Mouse (Mus musculus) midbrain, embryonic 13.5 days (tissue): ENCODE measurements at regions not wholly inside any gene's neighbourhood (a gene's known extent, or its start where the extent isn't known, plus 50 kb on each side); places are given as distances from the start of the nearest gene placed in this dataset.
A peak's percentile ranks its signal among the peaks of the same experiment; 100 is the strongest.

Experiments
- ATAC-seq: fragments of 200-750 bp; cut with Nextera tagmentation; 2 replicates; pipeline ENCODE4 v1.8.0; 2017; ENCODE audit warnings: mild to moderate bottlenecking, moderate TSS enrichment, moderate library complexity
- H3K27ac ChIP-seq: fragments of 300-500 bp; sonication (generic); 2 replicates; pipeline ENCODE4 v1.5.1; 2015; ENCODE audit warnings: inconsistent platforms, mild to moderate bottlenecking, moderate library complexity
- H3K27me3 ChIP-seq: fragments of 300-500 bp; sonication (generic); 2 replicates; pipeline ENCODE4 v1.6.1; 2015; ENCODE audit warnings: mild to moderate bottlenecking, inconsistent platforms
- H3K36me3 ChIP-seq: fragments of 300-500 bp; sonication (generic); 2 replicates; pipeline ENCODE4 v1.6.1; 2015; ENCODE audit warnings: mild to moderate bottlenecking, inconsistent platforms
- H3K4me1 ChIP-seq: fragments of 300-500 bp; sonication (generic); replicated peaks from 2 replicates; pipeline ENCODE4 v1.6.1; 2015; ENCODE audit warnings: inconsistent platforms
- H3K4me2 ChIP-seq: fragments of 300-500 bp; sonication (generic); replicated peaks from 2 replicates; pipeline ENCODE4 v1.6.1; 2015; ENCODE audit warnings: moderate library complexity, mild to moderate bottlenecking, inconsistent platforms
- H3K4me3 ChIP-seq: fragments of 300-500 bp; sonication (generic); replicated peaks from 2 replicates; pipeline ENCODE4 v1.5.1; 2015; ENCODE audit warnings: mild to moderate bottlenecking, inconsistent platforms
- H3K9ac ChIP-seq: fragments of 300-500 bp; sonication (generic); replicated peaks from 2 replicates; pipeline ENCODE4 v1.6.1; 2015; ENCODE audit warnings: mild to moderate bottlenecking, inconsistent platforms
- H3K9me3 ChIP-seq: fragments of 300-500 bp; sonication (generic); 2 replicates; pipeline ENCODE4 v1.6.1; 2016; ENCODE audit warnings: mild to moderate bottlenecking, inconsistent platforms
- WGBS: fragments of 180-500 bp; shearing (Covaris S2); methylation state at CpG from one replicate; pipeline ENCODE4 v1.1.7; 2015; 5-methylcytosine and 5-hydroxymethylcytosine counted together

- 86% methylated on average over 8 of the region's 8 CpGs for WGBS
- no peaks in the 10 kb centered on the region for H3K4me1 ChIP-seq
- H3K36me3 ChIP-seq = no peaks in the 10 kb centered on the region
- H3K4me3 ChIP-seq = no peak overlapping the region
- H3K27me3 ChIP-seq = no peaks in the 10 kb centered on the region
- no peaks in the 10 kb centered on the region for H3K9me3 ChIP-seq
- H3K27ac ChIP-seq = no peak overlapping the region
- no peak for ATAC-seq
- H3K4me2 ChIP-seq = no peak overlapping the region
- no peak overlapping the region for H3K9ac ChIP-seq
These were observed 117.9 kb upstream of the Tas2r134 start for GRCm38 (mm10) chr2:51509220-51510011.

- no peaks in the 10 kb centered on the region for H3K36me3 ChIP-seq
- H3K27ac ChIP-seq = no peak overlapping the region
- H3K4me1 ChIP-seq = no peaks in the 10 kb centered on the region
- H3K4me2 ChIP-seq = no peak overlapping the region
- no peaks in the 10 kb centered on the region for H3K9me3 ChIP-seq
- 98% methylated on average over 2 of the region's 2 CpGs for WGBS
- ATAC-seq = no peak
- no peak overlapping the region for H3K9ac ChIP-seq
- no peaks in the 10 kb centered on the region for H3K27me3 ChIP-seq
- no peak overlapping the region for H3K4me3 ChIP-seq
These were observed 129.4 kb upstream of the Tas2r134 start for GRCm38 (mm10) chr2:51497896-51498295.

GRCm38 (mm10) chr2:51473753-51474152, 153.6 kb upstream of the Tas2r134 start:
- Histone ChIP-seq H3K36me3 (no peaks in the 10 kb centered on the region), H3K27me3 (no peaks in the 10 kb centered on the region), H3K4me2 (no peak overlapping the region), H3K4me1 (no peaks in the 10 kb centered on the region), H3K9ac (no peak overlapping the region), H3K27ac (no peak overlapping the region), H3K9me3 (no peaks in the 10 kb centered on the region), H3K4me3 (no peak overlapping the region)
- WGBS = 75% methylated on average over 2 of the region's 2 CpGs
- ATAC-seq = no peak

- WGBS = 69% methylated on average over 7 of the region's 7 CpGs
- peak overlapping the region; percentile 22; the same call in 1 of the 2 replicates for H3K27ac ChIP-seq
- H3K4me1 ChIP-seq = no peaks in the 10 kb centered on the region
- no peaks in the 10 kb centered on the region for H3K36me3 ChIP-seq
- no peaks in the 10 kb centered on the region for H3K27me3 ChIP-seq
- H3K9ac ChIP-seq = no peak overlapping the region
- no peak overlapping the region for H3K4me3 ChIP-seq
- H3K9me3 ChIP-seq = no peaks in the 10 kb centered on the region
- H3K4me2 ChIP-seq = no peak overlapping the region
- no peak for ATAC-seq
These were observed 160.2 kb upstream of the Tas2r134 start for GRCm38 (mm10) chr2:51467027-51467694.

GRCm38 (mm10) chr2:51466003-51466402, 161.3 kb upstream of the Tas2r134 start:
- no peak overlapping the region for H3K4me3 ChIP-seq
- WGBS = 95% methylated on average over 7 of the region's 7 CpGs
- no peaks in the 10 kb centered on the region for H3K4me1 ChIP-seq
- ATAC-seq = no peak
- no peaks in the 10 kb centered on the region for H3K27me3 ChIP-seq
- no peak overlapping the region for H3K9ac ChIP-seq
- no peaks in the 10 kb centered on the region for H3K9me3 ChIP-seq
- no peak overlapping the region for H3K4me2 ChIP-seq
- H3K27ac ChIP-seq = no peak overlapping the region
- no peaks in the 10 kb centered on the region for H3K36me3 ChIP-seq

- 85% methylated on average over 7 of the region's 7 CpGs for WGBS
- ATAC-seq = no peak
- H3K4me1 ChIP-seq = no peaks in the 10 kb centered on the region
- no peak overlapping the region for H3K4me3 ChIP-seq
- H3K27ac ChIP-seq = no peak overlapping the region
- no peak overlapping the region for H3K4me2 ChIP-seq
- H3K27me3 ChIP-seq = no peaks in the 10 kb centered on the region
- no peaks in the 10 kb centered on the region for H3K36me3 ChIP-seq
- H3K9ac ChIP-seq = no peak overlapping the region
- H3K9me3 ChIP-seq = no peaks in the 10 kb centered on the region
These were observed 161.7 kb upstream of the Tas2r134 start for GRCm38 (mm10) chr2:51465576-51465975.

- H3K9ac ChIP-seq = no peak overlapping the region
- 89% methylated on average over 2 of the region's 2 CpGs for WGBS
These were observed 163.0 kb upstream of the Tas2r134 start for GRCm38 (mm10) chr2:51464356-51464755.

GRCm38 (mm10) chr2:51460896-51461295, 166.4 kb upstream of the Tas2r134 start:
- Histone ChIP-seq H3K4me1 (no peaks in the 10 kb centered on the region), H3K9me3 (no peaks in the 10 kb centered on the region), H3K27me3 (no peaks in the 10 kb centered on the region), H3K4me2 (no peak overlapping the region), H3K4me3 (no peak overlapping the region), H3K27ac (no peak overlapping the region), H3K36me3 (no peaks in the 10 kb centered on the region), H3K9ac (no peak overlapping the region)
- no peak for ATAC-seq
- WGBS = 77% methylated on average over 2 of the region's 2 CpGs

More at GRCm38 (mm10) chr2:51464356-51464755, 163.0 kb upstream of the Tas2r134 start:
- Histone ChIP-seq H3K27ac (no peak overlapping the region), H3K9me3 (no peaks in the 10 kb centered on the region), H3K4me3 (no peak overlapping the region), H3K27me3 (no peaks in the 10 kb centered on the region), H3K36me3 (no peaks in the 10 kb centered on the region), H3K4me1 (no peaks in the 10 kb centered on the region), H3K4me2 (no peak overlapping the region)
- no peak for ATAC-seq

GRCm38 (mm10) chr2:51459486-51459885, 167.8 kb upstream of the Tas2r134 start:
- H3K9ac ChIP-seq = no peak overlapping the region
- H3K9me3 ChIP-seq = no peaks in the 10 kb centered on the region
- H3K27ac ChIP-seq = no peak overlapping the region
- 81% methylated on average over 2 of the region's 2 CpGs for WGBS
- H3K36me3 ChIP-seq = no peaks in the 10 kb centered on the region
- no peak overlapping the region for H3K4me2 ChIP-seq
- no peak overlapping the region for H3K4me3 ChIP-seq
- no peaks in the 10 kb centered on the region for H3K27me3 ChIP-seq
- H3K4me1 ChIP-seq = no peaks in the 10 kb centered on the region
- no peak for ATAC-seq

GRCm38 (mm10) chr2:51457717-51458116, 169.6 kb upstream of the Tas2r134 start:
- Histone ChIP-seq H3K4me1 (no peaks in the 10 kb centered on the region), H3K36me3 (no peaks in the 10 kb centered on the region), H3K9me3 (no peaks in the 10 kb centered on the region), H3K4me2 (no peak overlapping the region), H3K27me3 (no peaks in the 10 kb centered on the region), H3K27ac (no peak overlapping the region), H3K4me3 (no peak overlapping the region), H3K9ac (no peak overlapping the region)
- WGBS = 86% methylated on average over 2 of the region's 2 CpGs
- no peak for ATAC-seq

GRCm38 (mm10) chr2:51452816-51453215, 174.5 kb upstream of the Tas2r134 start:
- H3K9ac ChIP-seq = no peak overlapping the region
- no peaks in the 10 kb centered on the region for H3K27me3 ChIP-seq
- WGBS = 93% methylated on average over 7 of the region's 7 CpGs
- no peak for ATAC-seq
- no peaks in the 10 kb centered on the region for H3K9me3 ChIP-seq
- H3K36me3 ChIP-seq = no peaks in the 10 kb centered on the region
- no peak overlapping the region for H3K4me2 ChIP-seq
- H3K4me3 ChIP-seq = no peak overlapping the region
- no peaks in the 10 kb centered on the region for H3K4me1 ChIP-seq
- H3K27ac ChIP-seq = no peak overlapping the region

GRCm38 (mm10) chr2:51448121-51448520, 179.2 kb upstream of the Tas2r134 start:
- H3K36me3 ChIP-seq = no peaks in the 10 kb centered on the region
- no peak for ATAC-seq
- H3K4me2 ChIP-seq = no peak overlapping the region
- no peak overlapping the region for H3K4me3 ChIP-seq
- H3K27ac ChIP-seq = no peak overlapping the region
- no peaks in the 10 kb centered on the region for H3K9me3 ChIP-seq
- no peaks in the 10 kb centered on the region for H3K27me3 ChIP-seq
- H3K9ac ChIP-seq = no peak overlapping the region
- peaks cover 23% of the 10 kb centered on the region for H3K4me1 ChIP-seq
- 96% methylated on average over 3 of the region's 3 CpGs for WGBS
